Mouse (Mus musculus): ENCODE data around the gene Zbtb20. TPM values are rescaled to one million over a fixed set of nuclear protein-coding genes. Genes with fewer than 3 reads are reported as not detected.

The Zbtb20 gene
- polyA plus RNA-seq, 1 experiment from 2014 or later: 35.1 TPM

- H3K9me3 ChIP-seq (ENCODE audit: control insufficient read depth, low read depth, low read length): no peaks in the 10 kb centered on the region
- no peak for ATAC-seq (ENCODE audit: insufficient number of reproducible peaks, insufficient read depth, low FRiP score, low read depth)
- no peak overlapping the region for H3K27ac ChIP-seq (ENCODE audit: low read length)
- no peaks in the 10 kb centered on the region for H3K27me3 ChIP-seq (ENCODE audit: control insufficient read depth, insufficient read depth, low read length)
- no peaks in the 10 kb centered on the region for H3K36me3 ChIP-seq (ENCODE audit: control insufficient read depth, insufficient read depth, low read length)
- H3K4me1 ChIP-seq (ENCODE audit: control insufficient read depth, insufficient read depth, low read length): no peaks in the 10 kb centered on the region; the same call in 1 of the 2 replicates
- H3K4me2 ChIP-seq (replicated peaks; ENCODE audit: low read depth, low read length): no peak overlapping the region
- H3K9ac ChIP-seq (replicated peaks; ENCODE audit: low read depth, low read length): no peak overlapping the region
- H3K4me3 ChIP-seq (ENCODE audit: low read depth, low read length): no peak overlapping the region
- 66% methylated on average over 2 of the region's 2 CpGs for WGBS
These were observed 532.0 kb downstream of the Zbtb20 start for GRCm38 (mm10) chr16:43407594-43408142.

- no peaks in the 10 kb centered on the region for H3K9me3 ChIP-seq (ENCODE audit: control insufficient read depth, low read depth, low read length)
- 90% methylated on average over 5 of the region's 5 CpGs for WGBS
- no peak for ATAC-seq (ENCODE audit: insufficient number of reproducible peaks, insufficient read depth, low FRiP score, low read depth)
These were observed 532.9 kb downstream of the Zbtb20 start for GRCm38 (mm10) chr16:43408622-43409021.

GRCm38 (mm10) chr16:43409108-43409909, 533.6 kb downstream of the Zbtb20 start:
- H3K4me2 ChIP-seq (replicated peaks; ENCODE audit: low read depth, low read length): no peak overlapping the region
- H3K9me3 ChIP-seq (ENCODE audit: control insufficient read depth, low read depth, low read length): no peaks in the 10 kb centered on the region
- H3K9ac ChIP-seq (replicated peaks; ENCODE audit: low read depth, low read length): no peak overlapping the region
- H3K27ac ChIP-seq (ENCODE audit: low read length): no peak overlapping the region
- H3K27me3 ChIP-seq (ENCODE audit: control insufficient read depth, insufficient read depth, low read length): no peaks in the 10 kb centered on the region
- no peak for ATAC-seq (ENCODE audit: insufficient number of reproducible peaks, insufficient read depth, low FRiP score, low read depth)
- 50% methylated on average over 4 of the region's 4 CpGs for WGBS
- no peaks in the 10 kb centered on the region; the same call in 1 of the 2 replicates for H3K4me1 ChIP-seq (ENCODE audit: control insufficient read depth, insufficient read depth, low read length)
- no peaks in the 10 kb centered on the region for H3K36me3 ChIP-seq (ENCODE audit: control insufficient read depth, insufficient read depth, low read length)
- no peak overlapping the region for H3K4me3 ChIP-seq (ENCODE audit: low read depth, low read length)

More at GRCm38 (mm10) chr16:43408622-43409021, 532.9 kb downstream of the Zbtb20 start:
- Histone ChIP-seq H3K4me2 (replicated peaks; ENCODE audit: low read depth, low read length) (no peak overlapping the region), H3K4me3 (ENCODE audit: low read depth, low read length) (no peak overlapping the region), H3K27ac (ENCODE audit: low read length) (no peak overlapping the region), H3K36me3 (ENCODE audit: control insufficient read depth, insufficient read depth, low read length) (no peaks in the 10 kb centered on the region), H3K9ac (replicated peaks; ENCODE audit: low read depth, low read length) (no peak overlapping the region), H3K27me3 (ENCODE audit: control insufficient read depth, insufficient read depth, low read length) (no peaks in the 10 kb centered on the region), H3K4me1 (ENCODE audit: control insufficient read depth, insufficient read depth, low read length) (no peaks in the 10 kb centered on the region; the same call in 1 of the 2 replicates)

GRCm38 (mm10) chr16:43409910-43410612, 534.4 kb downstream of the Zbtb20 start:
- no peak overlapping the region for H3K4me3 ChIP-seq (ENCODE audit: low read depth, low read length)
- H3K9ac ChIP-seq (replicated peaks; ENCODE audit: low read depth, low read length): no peak overlapping the region
- no peak overlapping the region for H3K27ac ChIP-seq (ENCODE audit: low read length)
- H3K4me1 ChIP-seq (ENCODE audit: control insufficient read depth, insufficient read depth, low read length): no peaks in the 10 kb centered on the region; the same call in 1 of the 2 replicates
- ATAC-seq (ENCODE audit: insufficient number of reproducible peaks, insufficient read depth, low FRiP score, low read depth): no peak
- no peak overlapping the region for H3K4me2 ChIP-seq (replicated peaks; ENCODE audit: low read depth, low read length)
- no peaks in the 10 kb centered on the region for H3K27me3 ChIP-seq (ENCODE audit: control insufficient read depth, insufficient read depth, low read length)
- no peaks in the 10 kb centered on the region for H3K9me3 ChIP-seq (ENCODE audit: control insufficient read depth, low read depth, low read length)
- 81% methylated on average over 12 of the region's 12 CpGs for WGBS
- H3K36me3 ChIP-seq (ENCODE audit: control insufficient read depth, insufficient read depth, low read length): no peaks in the 10 kb centered on the region

- Histone ChIP-seq H3K27ac (ENCODE audit: low read length) (no peak overlapping the region), H3K4me2 (replicated peaks; ENCODE audit: low read depth, low read length) (no peak overlapping the region), H3K27me3 (ENCODE audit: control insufficient read depth, insufficient read depth, low read length) (no peaks in the 10 kb centered on the region), H3K4me3 (ENCODE audit: low read depth, low read length) (no peak overlapping the region), H3K4me1 (ENCODE audit: control insufficient read depth, insufficient read depth, low read length) (no peaks in the 10 kb centered on the region; the same call in 1 of the 2 replicates), H3K36me3 (ENCODE audit: control insufficient read depth, insufficient read depth, low read length) (no peaks in the 10 kb centered on the region), H3K9me3 (ENCODE audit: control insufficient read depth, low read depth, low read length) (no peaks in the 10 kb centered on the region), H3K9ac (replicated peaks; ENCODE audit: low read depth, low read length) (no peak overlapping the region)
- no peak for ATAC-seq (ENCODE audit: insufficient number of reproducible peaks, insufficient read depth, low FRiP score, low read depth)
- 82% methylated on average over 7 of the region's 7 CpGs for WGBS
These were observed 534.9 kb downstream of the Zbtb20 start for GRCm38 (mm10) chr16:43410613-43410974.

GRCm38 (mm10) chr16:43415864-43416263, 540.2 kb downstream of the Zbtb20 start:
- no peak overlapping the region for H3K9ac ChIP-seq (replicated peaks; ENCODE audit: low read depth, low read length)
- no peak overlapping the region for H3K4me2 ChIP-seq (replicated peaks; ENCODE audit: low read depth, low read length)
- H3K9me3 ChIP-seq (ENCODE audit: control insufficient read depth, low read depth, low read length): no peaks in the 10 kb centered on the region
- H3K4me3 ChIP-seq (ENCODE audit: low read depth, low read length): no peak overlapping the region
- no peak for ATAC-seq (ENCODE audit: insufficient number of reproducible peaks, insufficient read depth, low FRiP score, low read depth)
- H3K27me3 ChIP-seq (ENCODE audit: control insufficient read depth, insufficient read depth, low read length): no peaks in the 10 kb centered on the region
- H3K27ac ChIP-seq (ENCODE audit: low read length): no peak overlapping the region
- no peaks in the 10 kb centered on the region for H3K36me3 ChIP-seq (ENCODE audit: control insufficient read depth, insufficient read depth, low read length)
- WGBS: 25% methylated on average over 4 of the region's 4 CpGs
- H3K4me1 ChIP-seq (ENCODE audit: control insufficient read depth, insufficient read depth, low read length): no peaks in the 10 kb centered on the region

GRCm38 (mm10) chr16:43419923-43420322, 544.2 kb downstream of the Zbtb20 start:
- no peak overlapping the region for H3K27ac ChIP-seq (ENCODE audit: low read length)
- H3K4me3 ChIP-seq (ENCODE audit: low read depth, low read length): no peak overlapping the region
- no peak for ATAC-seq (ENCODE audit: insufficient number of reproducible peaks, insufficient read depth, low FRiP score, low read depth)
- H3K36me3 ChIP-seq (ENCODE audit: control insufficient read depth, insufficient read depth, low read length): no peaks in the 10 kb centered on the region
- WGBS: 55% methylated on average over 2 of the region's 2 CpGs
- no peak overlapping the region for H3K9ac ChIP-seq (replicated peaks; ENCODE audit: low read depth, low read length)
- no peaks in the 10 kb centered on the region for H3K9me3 ChIP-seq (ENCODE audit: control insufficient read depth, low read depth, low read length)
- H3K4me2 ChIP-seq (replicated peaks; ENCODE audit: low read depth, low read length): no peak overlapping the region
- no peaks in the 10 kb centered on the region for H3K4me1 ChIP-seq (ENCODE audit: control insufficient read depth, insufficient read depth, low read length)
- no peaks in the 10 kb centered on the region for H3K27me3 ChIP-seq (ENCODE audit: control insufficient read depth, insufficient read depth, low read length)

GRCm38 (mm10) chr16:43428955-43429354, 553.3 kb downstream of the Zbtb20 start:
- H3K27ac ChIP-seq (ENCODE audit: low read length): no peak overlapping the region
- H3K9ac ChIP-seq (replicated peaks; ENCODE audit: low read depth, low read length): no peak overlapping the region
- WGBS: 89% methylated on average over 2 of the region's 2 CpGs
- no peaks in the 10 kb centered on the region for H3K9me3 ChIP-seq (ENCODE audit: control insufficient read depth, low read depth, low read length)
- no peaks in the 10 kb centered on the region for H3K4me1 ChIP-seq (ENCODE audit: control insufficient read depth, insufficient read depth, low read length)
- no peaks in the 10 kb centered on the region for H3K36me3 ChIP-seq (ENCODE audit: control insufficient read depth, insufficient read depth, low read length)
- no peak overlapping the region for H3K4me3 ChIP-seq (ENCODE audit: low read depth, low read length)
- no peak overlapping the region for H3K4me2 ChIP-seq (replicated peaks; ENCODE audit: low read depth, low read length)
- no peaks in the 10 kb centered on the region for H3K27me3 ChIP-seq (ENCODE audit: control insufficient read depth, insufficient read depth, low read length)
- no peak for ATAC-seq (ENCODE audit: insufficient number of reproducible peaks, insufficient read depth, low FRiP score, low read depth)
